Mouse (Mus musculus) embryonic facial prominence, embryonic 13.5 days (tissue): ENCODE data around the gene 9530002B09Rik. TPM values are rescaled to one million over a fixed set of nuclear protein-coding genes. Genes with fewer than 3 reads are reported as not detected.

Experiments
- ATAC-seq: fragments of 200-750 bp; cut with Nextera tagmentation; 2 replicates; pipeline ENCODE4 v1.8.0; 2017; ENCODE audit warnings: low read depth; ENCODE audit not compliant: insufficient number of reproducible peaks, insufficient read depth, low FRiP score, low TSS enrichment
- H3K27ac ChIP-seq: fragments of 300-500 bp; sonication (generic); 2 replicates; pipeline ENCODE4 v1.5.1; 2015; ENCODE audit warnings: moderate library complexity, mild to moderate bottlenecking, inconsistent platforms
- H3K27me3 ChIP-seq: fragments of 300-500 bp; sonication (generic); 2 replicates; pipeline ENCODE4 v1.6.1; 2015; ENCODE audit warnings: mild to moderate bottlenecking, inconsistent platforms
- H3K36me3 ChIP-seq: fragments of 300-500 bp; sonication (generic); 2 replicates; pipeline ENCODE4 v1.6.1; 2015; ENCODE audit warnings: mild to moderate bottlenecking, inconsistent platforms
- H3K4me1 ChIP-seq: fragments of 300-500 bp; sonication (generic); 2 replicates; pipeline ENCODE4 v1.6.1; 2015; ENCODE audit warnings: inconsistent platforms
- H3K4me2 ChIP-seq: fragments of 300-500 bp; sonication (generic); 2 replicates; pipeline ENCODE4 v1.6.1; 2015; ENCODE audit warnings: moderate library complexity, mild to moderate bottlenecking, inconsistent platforms
- H3K4me3 ChIP-seq: fragments of 300-500 bp; sonication (generic); 2 replicates; pipeline ENCODE4 v1.5.1; 2015; ENCODE audit warnings: mild to moderate bottlenecking, inconsistent platforms
- H3K9ac ChIP-seq: fragments of 300-500 bp; sonication (generic); 2 replicates; pipeline ENCODE4 v1.6.1; 2015; ENCODE audit warnings: mild to moderate bottlenecking, inconsistent platforms
- H3K9me3 ChIP-seq: fragments of 300-500 bp; sonication (generic); 2 replicates; pipeline ENCODE4 v1.6.1; 2016; ENCODE audit warnings: inconsistent platforms
- polyA plus RNA-seq: library from polyadenylated mRNA; unstranded; fragments of >200 nt; fragmentation: Nextera tagmentation; extraction: Ambion mirVana; gene quantifications from 2 replicates; pipeline ENCODE4 v1.2.1, GENCODE M21; 2015

Gene 9530002B09Rik
- polyA plus RNA-seq, result not detected in 2 replicates

DNA sequence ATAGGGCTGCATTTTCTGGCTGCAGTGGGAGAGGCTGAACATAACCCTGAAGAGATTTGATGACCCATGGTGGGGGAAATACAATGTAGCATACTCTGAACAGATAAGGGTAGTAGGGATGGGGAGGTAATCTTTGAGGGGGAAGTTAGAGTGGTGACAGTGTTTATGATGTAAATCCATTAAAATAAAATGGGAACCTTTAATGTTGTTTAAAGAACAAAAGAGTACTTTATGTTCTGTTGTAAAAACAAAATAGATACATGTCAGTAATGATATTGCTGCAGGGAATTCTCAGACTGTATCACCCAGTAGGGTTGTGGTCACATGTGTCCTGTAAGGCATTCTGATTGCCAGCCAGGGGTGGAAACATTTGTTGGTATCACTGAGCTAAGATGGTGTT lies at the start of gene 9530002B09Rik:
Gene 9530002B09Rik, plus strand, starts transcription at position 301 of the 400 bp plus-strand sequence.
- Histone ChIP-seq H3K27ac (no peak within 1 kb of the TSS), H3K4me2 (no peak within 1 kb of the TSS), H3K4me3 (no peak within 1 kb of the TSS), H3K9me3 (peaks cover 25% of the 10 kb centered on the region; the same call in 1 of the 2 replicates), H3K36me3 (no peaks in the 10 kb centered on the region), H3K27me3 (no peaks in the 10 kb centered on the region), H3K4me1 (no peaks in the 10 kb centered on the region), H3K9ac (no peak within 1 kb of the TSS)
- ATAC-seq, result no peak

Other genes with a start within 250 kb of the 9530002B09Rik start
- 79.0 and 81.7 TPM in 2 replicates for gene Ppt1, start 147.0 kb downstream of the 9530002B09Rik start, polyA plus RNA-seq
- gene Cap1, start 196.8 kb downstream of the 9530002B09Rik start, polyA plus RNA-seq, result 65.5 and 67.2 TPM in 2 replicates